Mouse (Mus musculus): ENCODE measurements around the gene Ppp1r10. TPM values are rescaled to one million over a fixed set of nuclear protein-coding genes. Genes with fewer than 3 reads are reported as not detected.

The Ppp1r10 gene
- total RNA-seq, 2 experiments from 2014 or later = 83.2 to 83.8 TPM

- DNase-seq (ENCODE audit: low spot score in 2 of 2) = no peak
These were observed 42.4 kb downstream of the Ppp1r10 start for GRCm38 (mm10) chr17:35958533-35959223.

GRCm38 (mm10) chr17:35963279-35963678 lies 47.0 kb downstream of the Ppp1r10 start:
- no peak for DNase-seq (ENCODE audit: low spot score in 2 of 2)
- TF ChIP-seq CTCF (conservative IDR thresholded peaks at IDR 0.05) = no peak
- Histone ChIP-seq H3K27ac (no peak overlapping the region), H3K4me3 (no peak overlapping the region)

More at GRCm38 (mm10) chr17:35958533-35959223, 42.4 kb downstream of the Ppp1r10 start:
- no peak for TF ChIP-seq CTCF (conservative IDR thresholded peaks at IDR 0.05)
- no peak overlapping the region for H3K4me3 ChIP-seq
- H3K27ac ChIP-seq = no peak overlapping the region

- Histone ChIP-seq H3K4me3 (no peak overlapping the region), H3K27ac (no peak overlapping the region)
- DNase-seq (ENCODE audit: low spot score in 2 of 2) = no peak
- no peak for TF ChIP-seq CTCF (conservative IDR thresholded peaks at IDR 0.05)
These were observed 51.4 kb downstream of the Ppp1r10 start for GRCm38 (mm10) chr17:35967621-35968020.

- Histone ChIP-seq H3K27ac (peak within 1 kb of the TSS; percentile 89), H3K4me3 (peak within 1 kb of the TSS; percentile 98)
- TF ChIP-seq CTCF (conservative IDR thresholded peaks at IDR 0.05) = no peak
- peak; percentile 98 for DNase-seq (ENCODE audit: low spot score in 2 of 2)
These were observed 53.5 kb downstream of the Ppp1r10 start, which contains the start of gene Abcf1 for GRCm38 (mm10) chr17:35969418-35970389. Gene Abcf1, minus strand, starts transcription at chr17:35969761.

GRCm38 (mm10) chr17:35972131-35972530 lies 55.9 kb downstream of the Ppp1r10 start:
- no peak for DNase-seq (ENCODE audit: low spot score in 2 of 2)
- no peak overlapping the region for H3K4me3 ChIP-seq
- H3K27ac ChIP-seq = no peak overlapping the region
- no peak for TF ChIP-seq CTCF (conservative IDR thresholded peaks at IDR 0.05)

GRCm38 (mm10) chr17:35978811-35979400 lies 62.7 kb downstream of the Ppp1r10 start:
- Histone ChIP-seq H3K4me3 (peak overlapping the region; percentile 84), H3K27ac (peak overlapping the region; percentile 96)
- DNase-seq (ENCODE audit: low spot score in 2 of 2) = peak; percentile 27 to 87
- no peak for TF ChIP-seq CTCF (conservative IDR thresholded peaks at IDR 0.05)

- peak within 1 kb of the TSS; percentile 96 for H3K27ac ChIP-seq
- DNase-seq (ENCODE audit: low spot score in 2 of 2) = peak; percentile 85
- H3K4me3 ChIP-seq = peak within 1 kb of the TSS; percentile 84
- peak; percentile 51 for TF ChIP-seq CTCF (conservative IDR thresholded peaks at IDR 0.05)
These were observed 63.4 kb downstream of the Ppp1r10 start, which contains the start of the genes Gnl1 and Prr3 for GRCm38 (mm10) chr17:35979401-35980362. Gene Gnl1, plus strand, starts transcription at chr17:35979851. Gene Prr3, minus strand, starts transcription at chr17:35980236.

GRCm38 (mm10) chr17:35980363-35980754 lies 64.1 kb downstream of the Ppp1r10 start:
- H3K27ac ChIP-seq = peak overlapping the region; percentile 96
- peak; percentile 33 to 53 for DNase-seq (ENCODE audit: low spot score in 2 of 2)
- no peak for TF ChIP-seq CTCF (conservative IDR thresholded peaks at IDR 0.05)
- peak overlapping the region; percentile 84 for H3K4me3 ChIP-seq

- Histone ChIP-seq H3K4me3 (no peak overlapping the region), H3K27ac (no peak overlapping the region)
- TF ChIP-seq CTCF (conservative IDR thresholded peaks at IDR 0.05) = no peak
- DNase-seq (ENCODE audit: low spot score in 2 of 2) = no peak
These were observed 65.5 kb downstream of the Ppp1r10 start for GRCm38 (mm10) chr17:35981776-35982175.

Small RNA genes within 50 kb of the gene (microRNA-seq; reads per million reads assigned to microRNA genes)
- gene Gm28033 = 0.18 to 0.32 reads per million in 2 experiments
- gene Mir1894 = 0.18 to 0.32 reads per million in 2 experiments
- 287 to 325 reads per million in 2 experiments for gene Mir877

Other genes starting within 250 kb of the Ppp1r10 start
- 10 to 100 TPM; 32.4 to 47.3 TPM for gene Vars2, start 248.8 kb upstream of the Ppp1r10 start, total RNA-seq (2021)
- 10 to 100 TPM; 29.9 to 35.3 TPM for gene Gtf2h4, start 242.7 kb upstream of the Ppp1r10 start, total RNA-seq (2021)
- 10 to 100 TPM; 54.3 to 61.0 TPM for gene Ddr1, start 211.8 kb upstream of the Ppp1r10 start, total RNA-seq (2021)
- gene Ier3, start 94.8 kb upstream of the Ppp1r10 start, total RNA-seq (2021) = 1 to 10 TPM; 5.0 to 6.1 TPM
- 100 to 1,000 TPM; 124 to 128 TPM for gene Flot1, start 93.2 kb upstream of the Ppp1r10 start, total RNA-seq (2021)
- gene Tubb5, start 78.1 kb upstream of the Ppp1r10 start, total RNA-seq (2021) = 100 to 1,000 TPM; 355 to 363 TPM
- gene Mdc1, start 74.9 kb upstream of the Ppp1r10 start, total RNA-seq (2021) = 10 to 100 TPM; 16.9 to 18.4 TPM
- 1 to 10 TPM; 1.7 to 1.8 TPM for gene Nrm, start 55.1 kb upstream of the Ppp1r10 start, total RNA-seq (2021)
- gene Ppp1r18, start 50.8 kb upstream of the Ppp1r10 start, total RNA-seq (2021) = 1 to 10 TPM; 8.7 to 9.8 TPM
- gene Dhx16, start 36.6 kb upstream of the Ppp1r10 start, total RNA-seq (2021) = 10 to 100 TPM; 28.1 to 31.3 TPM
- 10 to 100 TPM; 53.4 to 62.4 TPM for gene 2310061I04Rik, start 19.0 kb upstream of the Ppp1r10 start, total RNA-seq (2021)
- 10 to 100 TPM; 58.7 to 64.8 TPM for gene Atat1, start 6.4 kb upstream of the Ppp1r10 start, total RNA-seq (2021)
- gene Mrps18b, start within 50 bp of the Ppp1r10 start, total RNA-seq (2021) = 10 to 100 TPM; 36.3 to 43.0 TPM
- 10 to 100 TPM; 69.9 to 77.3 TPM for gene Abcf1, start 53.3 kb downstream of the Ppp1r10 start, total RNA-seq (2021)
- 100 to 1,000 TPM; 140 to 147 TPM for gene Gnl1, start 63.4 kb downstream of the Ppp1r10 start, total RNA-seq (2021)
- 10 to 100 TPM; 45.8 to 50.7 TPM for gene Prr3, start 63.8 kb downstream of the Ppp1r10 start, total RNA-seq (2021)
- gene H2-T24, start 104.1 kb downstream of the Ppp1r10 start, total RNA-seq (2021) = 1 to 10 TPM; 1.7 to 2.4 TPM
- gene H2-T23, start 116.4 kb downstream of the Ppp1r10 start, total RNA-seq (2021) = 1 to 10 TPM; 5.2 to 6.0 TPM
- gene H2-T22, start 126.3 kb downstream of the Ppp1r10 start, total RNA-seq (2021) = 10 to 100 TPM in 1 of 2 experiments, 1 to 10 TPM in 1; 9.1 to 10.3 TPM
- not detected for gene Gm6034, start 126.5 kb downstream of the Ppp1r10 start, total RNA-seq (2021)
- 1 to 10 TPM; 1.6 to 1.7 TPM for gene Gm11127, start 141.9 kb downstream of the Ppp1r10 start, total RNA-seq (2021)
- gene Gm19684, start 205.2 kb downstream of the Ppp1r10 start, total RNA-seq (2021) = under 1 TPM in 1 of 2 experiments, not detected in 1; 0.29 TPM
- not detected for gene Gm7030, start 213.0 kb downstream of the Ppp1r10 start, total RNA-seq (2021)

Measured in layer of hippocampus, adult 2 months (tissue).